Mouse (Mus musculus): Measurements from ENCODE around the gene Olfr1277. TPM values are rescaled to one million over a fixed set of nuclear protein-coding genes. Genes with fewer than 3 reads are reported as not detected.

Olfr1277 gene
- not detected in 2 replicates for polyA plus RNA-seq (2015; fragmentation: Nextera tagmentation; extraction: Ambion mirVana)

DNA sequence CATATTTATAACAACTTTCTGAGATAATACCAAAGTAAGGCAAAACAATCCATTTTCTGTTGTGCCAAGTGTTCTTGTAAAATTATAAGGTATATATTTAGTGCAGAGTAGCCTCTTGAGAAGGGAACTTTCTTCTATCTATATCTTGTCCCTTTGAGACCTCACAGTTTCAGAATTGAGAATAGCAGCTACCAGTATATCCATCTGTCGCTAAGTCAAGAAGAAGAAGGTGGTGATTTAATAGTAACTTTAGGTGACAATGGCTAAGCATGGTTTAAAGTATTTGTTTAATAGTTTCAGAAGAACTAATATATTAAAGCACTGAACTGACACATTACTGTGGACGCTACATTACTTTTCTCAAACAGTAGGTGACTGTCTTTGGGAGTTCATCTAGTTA is at the start of gene Olfr1277:
Gene Olfr1277 (minus strand): TSS at position 101 of the 400 bp plus-strand sequence.
- Histone ChIP-seq H3K4me2 (replicated peaks) (no peak within 1 kb of the TSS), H3K27ac (replicated peaks) (no peak within 1 kb of the TSS), H3K36me3 (no peaks in the 10 kb centered on the region), H3K4me1 (no peaks in the 10 kb centered on the region), H3K27me3 (no peaks in the 10 kb centered on the region), H3K9ac (replicated peaks) (no peak within 1 kb of the TSS), H3K9me3 (no peaks in the 10 kb centered on the region), H3K4me3 (no peak within 1 kb of the TSS)
- ATAC-seq (replicated peaks): no peak
- 86% methylated on average over 2 of the region's 2 CpGs for WGBS

DNA sequence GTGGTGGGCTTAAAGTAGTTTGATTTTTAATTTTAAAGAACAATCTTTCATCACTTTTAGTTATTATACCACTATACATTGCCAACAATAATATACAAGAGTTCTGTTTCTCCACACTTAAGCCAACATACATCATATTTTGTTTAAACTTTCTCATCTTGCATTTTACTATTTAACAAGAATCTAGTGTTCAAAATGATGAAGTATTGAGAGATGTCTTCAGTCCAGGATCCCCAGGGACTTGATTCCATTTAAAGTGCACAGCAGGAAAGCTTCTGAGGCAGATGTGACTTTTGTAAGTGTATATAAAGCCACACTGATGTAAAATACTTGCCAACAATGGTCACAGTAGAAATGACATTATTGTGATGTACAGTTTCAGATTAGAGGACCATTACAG is 39.8 kb upstream of the Olfr1277 start, which contains the start of gene Olfr1280:
Gene Olfr1280 (plus strand): TSS at position 301 of the 400 bp plus-strand sequence.
- H3K4me1 ChIP-seq: no peaks in the 10 kb centered on the region
- H3K9me3 ChIP-seq: no peaks in the 10 kb centered on the region
- no peak within 1 kb of the TSS for H3K4me3 ChIP-seq
- H3K27ac ChIP-seq (replicated peaks): no peak within 1 kb of the TSS
- no peaks in the 10 kb centered on the region for H3K27me3 ChIP-seq
- H3K4me2 ChIP-seq (replicated peaks): no peak within 1 kb of the TSS
- H3K9ac ChIP-seq (replicated peaks): no peak within 1 kb of the TSS
- no peak for ATAC-seq (replicated peaks)
- no peaks in the 10 kb centered on the region for H3K36me3 ChIP-seq

DNA sequence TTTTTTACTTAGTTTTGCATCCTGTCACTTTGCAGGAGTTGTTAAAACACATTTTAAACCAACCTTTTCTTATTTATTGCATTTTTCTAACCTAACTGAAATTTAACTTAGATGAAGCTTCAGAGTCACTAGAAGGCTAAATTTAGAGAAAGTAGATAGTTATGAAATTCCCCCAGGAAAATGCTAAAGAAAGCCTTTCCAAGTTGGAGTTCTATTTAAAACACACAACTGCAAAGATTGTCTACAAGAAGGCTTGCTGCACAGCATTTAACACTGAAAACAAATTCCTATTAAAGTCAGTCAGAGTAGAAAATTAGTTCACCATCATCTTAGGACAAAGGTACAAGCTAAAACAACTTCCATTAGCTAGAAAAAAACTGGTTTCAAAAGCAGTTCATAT is 26.5 kb upstream of the Olfr1277 start, which contains the start of gene Olfr1279:
Gene Olfr1279 (plus strand): TSS at position 262 of the 400 bp plus-strand sequence.
- no peak for ATAC-seq (replicated peaks)
- Histone ChIP-seq H3K4me3 (no peak within 1 kb of the TSS), H3K4me2 (replicated peaks) (no peak within 1 kb of the TSS), H3K4me1 (no peaks in the 10 kb centered on the region), H3K36me3 (no peaks in the 10 kb centered on the region), H3K27me3 (no peaks in the 10 kb centered on the region), H3K9me3 (no peaks in the 10 kb centered on the region), H3K27ac (replicated peaks) (no peak within 1 kb of the TSS), H3K9ac (replicated peaks) (no peak within 1 kb of the TSS)

DNA sequence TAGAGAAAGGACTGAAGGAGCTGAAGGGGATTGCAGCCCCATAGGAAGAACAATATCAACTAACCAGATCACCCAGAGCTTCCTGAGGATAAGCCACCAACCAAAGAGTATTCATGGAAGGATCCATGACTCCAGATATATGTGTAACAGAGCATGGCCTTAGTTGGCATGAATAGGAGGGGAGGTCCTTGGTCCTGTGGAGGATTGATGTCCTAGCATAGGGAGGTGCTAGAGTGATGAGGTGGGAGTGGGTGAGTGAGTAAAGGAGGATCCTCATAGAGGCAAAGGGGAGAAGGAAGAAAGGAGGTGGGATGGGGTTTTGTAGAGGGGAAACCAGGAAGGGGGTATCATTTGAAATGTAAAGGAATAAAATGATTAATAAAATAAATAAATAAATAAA is 24.6 kb upstream of the Olfr1277 start:
- Histone ChIP-seq H3K27ac (replicated peaks) (no peak overlapping the region), H3K9ac (replicated peaks) (no peak overlapping the region), H3K9me3 (no peaks in the 10 kb centered on the region), H3K36me3 (no peaks in the 10 kb centered on the region), H3K27me3 (no peaks in the 10 kb centered on the region), H3K4me2 (replicated peaks) (no peak overlapping the region), H3K4me1 (no peaks in the 10 kb centered on the region), H3K4me3 (no peak overlapping the region)
- no peak for ATAC-seq (replicated peaks)

DNA sequence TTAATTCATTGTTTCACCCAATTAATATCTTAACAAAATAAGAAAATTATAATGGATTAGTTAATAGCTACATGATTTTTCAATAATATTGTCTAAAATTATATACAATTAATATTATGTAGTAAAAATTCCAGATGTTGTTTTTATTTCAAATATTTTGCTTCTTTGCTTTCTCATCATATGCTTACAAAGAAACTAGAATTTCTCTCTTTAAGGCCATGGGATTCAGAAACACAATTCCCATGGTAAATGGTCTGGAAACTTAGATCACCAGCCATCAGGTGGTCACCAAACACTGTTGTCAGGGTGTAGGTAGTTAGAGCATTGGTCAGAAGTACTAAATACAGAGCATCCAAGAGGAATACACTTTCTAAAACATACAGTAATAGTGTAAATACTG is 15.9 kb upstream of the Olfr1277 start, which contains the start of gene Olfr1278:
Gene Olfr1278 (plus strand): TSS at position 301 of the 400 bp plus-strand sequence.
- H3K27me3 ChIP-seq: no peaks in the 10 kb centered on the region
- no peak for ATAC-seq (replicated peaks)
- no peak within 1 kb of the TSS for H3K4me2 ChIP-seq (replicated peaks)
- no peak within 1 kb of the TSS for H3K4me3 ChIP-seq
- H3K9me3 ChIP-seq: no peaks in the 10 kb centered on the region
- no peaks in the 10 kb centered on the region for H3K36me3 ChIP-seq
- no peaks in the 10 kb centered on the region for H3K4me1 ChIP-seq
- no peak within 1 kb of the TSS for H3K27ac ChIP-seq (replicated peaks)
- no peak within 1 kb of the TSS for H3K9ac ChIP-seq (replicated peaks)

DNA sequence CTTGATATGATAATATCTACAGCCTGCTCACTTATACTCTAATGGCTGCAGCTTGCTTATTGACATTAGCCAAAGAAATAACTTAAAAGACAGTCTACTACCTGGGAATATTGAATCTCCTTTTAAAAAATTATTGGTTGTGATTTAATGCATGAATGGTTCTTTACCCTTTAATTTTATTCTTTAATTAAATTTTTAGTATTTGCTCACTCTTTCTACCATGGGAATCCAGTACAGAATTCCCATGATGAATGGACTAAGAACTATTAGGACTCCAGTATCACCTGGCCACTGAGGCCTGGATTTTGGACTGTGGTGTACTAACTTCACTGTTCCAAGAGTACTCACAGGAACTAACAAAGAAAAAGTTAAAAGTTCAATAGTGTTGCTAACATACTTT is 19.7 kb downstream of the Olfr1277 start, which contains the start of gene Olfr1276:
Gene Olfr1276 (plus strand): TSS at position 301 of the 400 bp plus-strand sequence.
- Histone ChIP-seq H3K9ac (replicated peaks) (no peak within 1 kb of the TSS), H3K9me3 (no peaks in the 10 kb centered on the region), H3K27ac (replicated peaks) (no peak within 1 kb of the TSS)

DNA sequence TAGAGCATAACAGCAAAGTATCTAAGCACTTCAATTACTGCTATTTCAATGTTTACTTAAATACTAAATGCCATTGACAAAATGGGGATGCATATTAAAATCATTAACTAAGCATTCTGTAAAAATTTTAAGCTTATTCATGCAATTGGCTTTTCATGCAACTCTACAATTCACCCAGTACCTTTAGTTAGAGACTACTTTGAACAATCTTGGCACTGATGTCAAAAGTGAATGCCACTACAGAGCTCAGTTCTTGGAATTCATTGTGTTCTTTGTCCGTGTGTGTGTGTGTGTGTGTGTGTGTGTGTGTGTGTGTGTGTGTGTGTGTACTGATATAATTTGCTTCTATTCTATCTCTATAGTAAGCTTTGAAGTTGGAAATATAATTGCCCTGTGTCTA is 38.7 kb downstream of the Olfr1277 start, which contains the start of gene Olfr1275:
Gene Olfr1275 (minus strand): TSS at position 101 of the 400 bp plus-strand sequence.
- Histone ChIP-seq H3K27ac (replicated peaks) (no peak within 1 kb of the TSS), H3K36me3 (no peaks in the 10 kb centered on the region), H3K4me3 (no peak within 1 kb of the TSS), H3K4me2 (replicated peaks) (no peak within 1 kb of the TSS), H3K9me3 (no peaks in the 10 kb centered on the region), H3K27me3 (no peaks in the 10 kb centered on the region), H3K9ac (replicated peaks) (no peak within 1 kb of the TSS), H3K4me1 (no peaks in the 10 kb centered on the region)
- 67% methylated on average over 1 of the region's 1 CpGs for WGBS
- ATAC-seq (replicated peaks): no peak

More for the DNA sequence above, 19.7 kb downstream of the Olfr1277 start, which contains the start of gene Olfr1276:
- Histone ChIP-seq H3K4me3 (no peak within 1 kb of the TSS), H3K4me1 (no peaks in the 10 kb centered on the region), H3K36me3 (no peaks in the 10 kb centered on the region), H3K4me2 (replicated peaks) (no peak within 1 kb of the TSS), H3K27me3 (no peaks in the 10 kb centered on the region)
- no peak for ATAC-seq (replicated peaks)

DNA sequence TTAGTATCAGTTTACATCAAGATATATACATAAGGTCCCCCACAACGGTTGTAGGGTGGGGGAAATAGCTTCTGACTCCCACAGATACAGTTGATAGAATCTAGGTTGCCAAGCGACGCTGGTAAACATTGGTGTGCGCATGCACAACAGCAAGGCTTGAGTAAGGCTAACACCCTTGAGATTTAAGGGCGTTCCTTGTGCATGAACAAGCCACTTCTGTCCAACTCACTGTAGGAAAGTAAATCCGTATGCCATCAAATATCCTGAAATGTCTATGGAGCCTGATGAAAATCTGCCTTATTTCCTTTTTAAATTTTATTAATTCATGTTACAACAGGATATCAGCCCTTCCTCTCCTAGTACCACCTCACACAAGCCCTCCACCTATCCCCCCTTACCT is 44.4 kb downstream of the Olfr1277 start, which contains the start of gene 4930430A15Rik:
Gene 4930430A15Rik (minus strand): TSS at position 101 of the 400 bp plus-strand sequence.
- ATAC-seq (replicated peaks): no peak
- WGBS: 90% methylated on average over 6 of the region's 6 CpGs
- H3K4me1 ChIP-seq: no peaks in the 10 kb centered on the region

More for the DNA sequence above, 44.4 kb downstream of the Olfr1277 start, which contains the start of gene 4930430A15Rik:
- H3K4me2 ChIP-seq (replicated peaks): no peak within 1 kb of the TSS
- H3K27me3 ChIP-seq: no peaks in the 10 kb centered on the region
- H3K27ac ChIP-seq (replicated peaks): no peak within 1 kb of the TSS
- no peak within 1 kb of the TSS for H3K4me3 ChIP-seq
- no peak within 1 kb of the TSS for H3K9ac ChIP-seq (replicated peaks)
- no peaks in the 10 kb centered on the region for H3K9me3 ChIP-seq
- no peaks in the 10 kb centered on the region for H3K36me3 ChIP-seq

Other genes with a start within 250 kb of the Olfr1277 start
- not detected in 2 replicates for gene Gm13941, start 168.1 kb downstream of the Olfr1277 start, polyA plus RNA-seq (2015; fragmentation: Nextera tagmentation; extraction: Ambion mirVana)
- not detected in 2 replicates for gene Gm15130, start 121.2 kb downstream of the Olfr1277 start, polyA plus RNA-seq (2015; fragmentation: Nextera tagmentation; extraction: Ambion mirVana)
- gene 4930430A15Rik, start 44.5 kb downstream of the Olfr1277 start, polyA plus RNA-seq (2015; fragmentation: Nextera tagmentation; extraction: Ambion mirVana): not detected in 2 replicates
- not detected in 2 replicates for gene Olfr1275, start 38.8 kb downstream of the Olfr1277 start, polyA plus RNA-seq (2015; fragmentation: Nextera tagmentation; extraction: Ambion mirVana)
- gene Olfr1276, start 19.6 kb downstream of the Olfr1277 start, polyA plus RNA-seq (2015; fragmentation: Nextera tagmentation; extraction: Ambion mirVana): not detected in 2 replicates
- gene Olfr1278, start 16.0 kb upstream of the Olfr1277 start, polyA plus RNA-seq (2015; fragmentation: Nextera tagmentation; extraction: Ambion mirVana): not detected in 2 replicates
- gene Olfr1279, start 26.5 kb upstream of the Olfr1277 start, polyA plus RNA-seq (2015; fragmentation: Nextera tagmentation; extraction: Ambion mirVana): not detected in 2 replicates
- gene Olfr1280, start 39.9 kb upstream of the Olfr1277 start, polyA plus RNA-seq (2015; fragmentation: Nextera tagmentation; extraction: Ambion mirVana): not detected in 2 replicates
- gene Olfr1281, start 52.4 kb upstream of the Olfr1277 start, polyA plus RNA-seq (2015; fragmentation: Nextera tagmentation; extraction: Ambion mirVana): not detected in 2 replicates
- not detected in 2 replicates for gene Olfr1282, start 62.0 kb upstream of the Olfr1277 start, polyA plus RNA-seq (2015; fragmentation: Nextera tagmentation; extraction: Ambion mirVana)
- not detected in 2 replicates for gene Olfr1283, start 92.7 kb upstream of the Olfr1277 start, polyA plus RNA-seq (2015; fragmentation: Nextera tagmentation; extraction: Ambion mirVana)
- not detected in 2 replicates for gene Olfr1284, start 101.4 kb upstream of the Olfr1277 start, polyA plus RNA-seq (2015; fragmentation: Nextera tagmentation; extraction: Ambion mirVana)
- not detected in 2 replicates for gene Olfr1286, start 149.0 kb upstream of the Olfr1277 start, polyA plus RNA-seq (2015; fragmentation: Nextera tagmentation; extraction: Ambion mirVana)
- not detected in 2 replicates for gene Olfr1287, start 175.0 kb upstream of the Olfr1277 start, polyA plus RNA-seq (2015; fragmentation: Nextera tagmentation; extraction: Ambion mirVana)
- gene Olfr1288, start 200.0 kb upstream of the Olfr1277 start, polyA plus RNA-seq (2015; fragmentation: Nextera tagmentation; extraction: Ambion mirVana): not detected in 2 replicates
- not detected in 2 replicates for gene Olfr1289, start 206.7 kb upstream of the Olfr1277 start, polyA plus RNA-seq (2015; fragmentation: Nextera tagmentation; extraction: Ambion mirVana)
- not detected in 2 replicates for gene Olfr1290, start 219.7 kb upstream of the Olfr1277 start, polyA plus RNA-seq (2015; fragmentation: Nextera tagmentation; extraction: Ambion mirVana)
- gene Olfr1291-ps1, start 223.1 kb upstream of the Olfr1277 start, polyA plus RNA-seq (2015; fragmentation: Nextera tagmentation; extraction: Ambion mirVana): not detected in 2 replicates